Mouse (Mus musculus): ENCODE measurements around the gene Ptx4.

- TF ChIP-seq CTCF (IDR thresholded peaks at IDR 0.05; ENCODE audit: insufficient read depth, low read length) (no peak), POLR2A (IDR thresholded peaks at IDR 0.05; ENCODE audit: borderline replicate concordance, extremely low read depth, low read depth, low read length) (no peak)
Measured at GRCm38 (mm10) chr17:25076906-25077305, 43.7 kb upstream of the Ptx4 start.

Data from lung, adult 2 months (tissue).